Comparison of ENCODE assay signal across 12 mouse cellular contexts in genomic region chr7:109129442-109129841, GRCm38 (mm10). TPM values are rescaled to one million over a fixed set of nuclear protein-coding genes. Genes with fewer than 3 reads are reported as not detected.
DNase-seq lines count a peak whose midpoint lies in the region; ATAC-seq lines count a peak whose summit lies in the region.
"Had no signal": no experiment of that assay in that cellular context is flagged by ENCODE, and none has a peak within 500 bp of the region (broad histone marks: within the 10 kb centered on the region; RNA-seq: fewer than 3 reads in every experiment).

No protein-coding gene starts in this region.

- H3K9ac ChIP-seq in kidney, embryonic 15.5 days: no peak overlapping the region
- no peak overlapping the region for H3K9ac ChIP-seq in limb, embryonic 11.5 days (ENCODE audit: low read length)
- H3K9ac ChIP-seq: limb, embryonic 12.5 days had no signal

- H3K27ac ChIP-seq in kidney, embryonic 15.5 days: no peak overlapping the region
- no peak overlapping the region for H3K27ac ChIP-seq in limb, embryonic 11.5 days (replicated peaks; ENCODE audit: low read depth, low read length)
- H3K27ac ChIP-seq: heart, embryonic 10.5 days; limb, embryonic 12.5 days; midbrain, embryonic 10.5 days had no signal

- no peaks in the 10 kb centered on the region for H3K9me3 ChIP-seq in kidney, embryonic 15.5 days (replicated peaks)
- H3K9me3 ChIP-seq in limb, embryonic 11.5 days (ENCODE audit: control insufficient read depth, low read length): no peaks in the 10 kb centered on the region
- H3K9me3 ChIP-seq: heart, embryonic 10.5 days; limb, embryonic 12.5 days; midbrain, embryonic 10.5 days had no signal

- no peak for ATAC-seq in kidney, embryonic 15.5 days (replicated peaks; ENCODE audit: low FRiP score)
- ATAC-seq in limb, embryonic 11.5 days (ENCODE audit: insufficient number of reproducible peaks, low FRiP score, low TSS enrichment, low read depth): no peak
- ATAC-seq: intestine, embryonic 16.5 days had no signal

- no peak overlapping the region for H3K4me3 ChIP-seq in kidney, embryonic 15.5 days (replicated peaks)
- H3K4me3 ChIP-seq in limb, embryonic 11.5 days (ENCODE audit: low read depth, low read length): no peak overlapping the region
- H3K4me3 ChIP-seq: heart, embryonic 10.5 days; limb, embryonic 12.5 days; midbrain, embryonic 10.5 days had no signal

- DNase-seq in adrenal gland, adult (ENCODE audit: inconsistent age in 2 of 2, low spot score in 1 of 2): peak; percentile 29 to 69
- DNase-seq in adrenal gland, adult 2 months: no peak
- DNase-seq in kidney, postnatal 25 days: peak; percentile 28 to 34
- peak; percentile 38 for DNase-seq in ZHBTc4 (ENCODE audit: low read depth, low spot score)
- DNase-seq in limb, embryonic 11.5 days (ENCODE audit: low spot score): peak; percentile 80
- DNase-seq in cerebellum, adult 11 months: no peak
- no peak for DNase-seq in spleen, adult 18-20 months

- no peaks in the 10 kb centered on the region for H3K36me3 ChIP-seq in kidney, embryonic 15.5 days
- no peaks in the 10 kb centered on the region for H3K36me3 ChIP-seq in limb, embryonic 11.5 days (ENCODE audit: control insufficient read depth, insufficient read depth, low read length)
- H3K36me3 ChIP-seq: heart, embryonic 10.5 days; limb, embryonic 12.5 days; midbrain, embryonic 10.5 days had no signal

- H3K4me2 ChIP-seq in kidney, embryonic 15.5 days: no peak overlapping the region
- H3K4me2 ChIP-seq in limb, embryonic 11.5 days (ENCODE audit: low read depth, severe bottlenecking): no peak overlapping the region
- H3K4me2 ChIP-seq: limb, embryonic 12.5 days had no signal

- H3K4me1 ChIP-seq in kidney, embryonic 15.5 days: no peaks in the 10 kb centered on the region
- H3K4me1 ChIP-seq in limb, embryonic 11.5 days (ENCODE audit: control insufficient read depth, insufficient read depth, low read length): no peaks in the 10 kb centered on the region
- H3K4me1 ChIP-seq: limb, embryonic 12.5 days; midbrain, embryonic 10.5 days had no signal

- no peaks in the 10 kb centered on the region for H3K27me3 ChIP-seq in kidney, embryonic 15.5 days
- no peaks in the 10 kb centered on the region for H3K27me3 ChIP-seq in limb, embryonic 11.5 days (ENCODE audit: control insufficient read depth, insufficient read depth, low read length)
- H3K27me3 ChIP-seq: limb, embryonic 12.5 days had no signal

RNA-seq across cellular contexts. Expression of gene Lmo1, which starts 45.6 kb away (rescaled TPM):
- 1 to 10 TPM; 4.9 to 9.0 TPM for total RNA-seq in adrenal gland, adult 2 months (2021)
- polyA plus RNA-seq in adrenal gland, adult 2 months (2012; rRNA removed): 12.1 and 29.5 TPM in 2 replicates
- polyA plus RNA-seq in kidney, embryonic 15.5 days (2015; fragmentation: Nextera tagmentation; extraction: Ambion mirVana): 8.9 and 9.0 TPM in 2 replicates
- 31.9 and 34.8 TPM in 2 replicates for polyA plus RNA-seq in limb, embryonic 11.5 days (2014; fragmentation: Nextera tagmentation; extraction: Ambion mirVana)

RNA-seq across cellular contexts. Expression of gene Ric3, which starts 46.3 kb away (rescaled TPM):
- total RNA-seq in adrenal gland, adult 2 months (2021): 10 to 100 TPM; 39.6 to 63.7 TPM
- polyA plus RNA-seq in adrenal gland, adult 2 months (2012; rRNA removed): 98.5 and 106 TPM in 2 replicates
- 1.7 and 2.1 TPM in 2 replicates for polyA plus RNA-seq in kidney, embryonic 15.5 days (2015; fragmentation: Nextera tagmentation; extraction: Ambion mirVana)
- polyA plus RNA-seq in limb, embryonic 11.5 days (2014; fragmentation: Nextera tagmentation; extraction: Ambion mirVana): 4.7 and 5.1 TPM in 2 replicates

Comparison
In these comparisons a context has a peak if more than half of its experiments do, and no peak if none do; other contexts are left out.
1. DNase-seq: peak in adrenal gland, adult (2 of 2), kidney, postnatal 25 days (2 of 2), ZHBTc4 (single experiment) and limb, embryonic 11.5 days (single experiment); none in adrenal gland, adult 2 months (single experiment), cerebellum, adult 11 months (single experiment) and spleen, adult 18-20 months (0 of 2).
2. RNA of gene Ric3, which starts 46.3 kb away (polyA plus RNA-seq): 98.5 to 106 TPM in adrenal gland, adult 2 months; 4.7 to 5.1 TPM in limb, embryonic 11.5 days and 1.7 to 2.1 TPM in kidney, embryonic 15.5 days; every median in the first group is over 10 times any median in the second.